Mouse (Mus musculus): ENCODE measurements around the gene Polr3c. TPM values are rescaled to one million over a fixed set of nuclear protein-coding genes. Genes with fewer than 3 reads are reported as not detected.
"Not testable (repeated sequence)": the region's sequence is repeated elsewhere in the genome, so short reads cannot be mapped to it uniquely, and the experiment has no call there.

The Polr3c gene
- 35.5 and 36.6 TPM in 2 replicates for polyA plus RNA-seq (2016; fragmentation: Nextera tagmentation; extraction: Ambion mirVana)

- Histone ChIP-seq H3K36me3 (peaks cover 18% of the 10 kb centered on the region), H3K4me3 (peak within 1 kb of the TSS; percentile 77), H3K4me1 (peaks cover 14% of the 10 kb centered on the region; the same call in 1 of the 2 replicates), H3K9me3 (no peaks in the 10 kb centered on the region), H3K27me3 (no peaks in the 10 kb centered on the region), H3K27ac (peak within 1 kb of the TSS; percentile 83), H3K9ac (peak within 1 kb of the TSS; percentile 84), H3K4me2 (replicated peaks) (peak within 1 kb of the TSS; percentile 67)
- peak; percentile 96 for ATAC-seq (ENCODE audit: insufficient number of reproducible peaks, insufficient read depth, low FRiP score, low TSS enrichment)
- WGBS, result under 1% methylated on average over 50 of the region's 52 CpGs
Observed at GRCm38 (mm10) chr3:96727343-96727827, at the start of gene Polr3c, which contains the start of gene Rnf115. TSS of gene Polr3c (minus strand) at chr3:96727628. TSS of gene Rnf115 (plus strand) at chr3:96727664.

- no peak overlapping the region for H3K4me2 ChIP-seq (replicated peaks)
- WGBS, result 81% methylated on average over 3 of the region's 3 CpGs
- H3K27ac ChIP-seq, result no peak overlapping the region
- no peaks in the 10 kb centered on the region for H3K4me1 ChIP-seq
- no peak overlapping the region for H3K9ac ChIP-seq
- no peak overlapping the region for H3K4me3 ChIP-seq
- no peaks in the 10 kb centered on the region for H3K27me3 ChIP-seq
- no peaks in the 10 kb centered on the region; the same call in 1 of the 2 replicates for H3K36me3 ChIP-seq
- no peak for ATAC-seq (ENCODE audit: insufficient number of reproducible peaks, insufficient read depth, low FRiP score, low TSS enrichment)
- no peaks in the 10 kb centered on the region for H3K9me3 ChIP-seq
Observed at GRCm38 (mm10) chr3:96777120-96777519, 49.7 kb upstream of the Polr3c start.

- no peak overlapping the region for H3K9ac ChIP-seq
- peaks cover 3% of the 10 kb centered on the region; the same call in 1 of the 2 replicates for H3K36me3 ChIP-seq
- H3K4me1 ChIP-seq, result no peaks in the 10 kb centered on the region
- H3K27ac ChIP-seq, result no peak overlapping the region
- H3K9me3 ChIP-seq, result no peaks in the 10 kb centered on the region
- no peaks in the 10 kb centered on the region for H3K27me3 ChIP-seq
- WGBS, result 64% methylated on average over 1 of the region's 1 CpGs
- H3K4me2 ChIP-seq (replicated peaks), result no peak overlapping the region
- ATAC-seq (ENCODE audit: insufficient number of reproducible peaks, insufficient read depth, low FRiP score, low TSS enrichment), result no peak
- no peak overlapping the region for H3K4me3 ChIP-seq
Observed at GRCm38 (mm10) chr3:96772949-96773348, 45.5 kb upstream of the Polr3c start.

GRCm38 (mm10) chr3:96769971-96770370 lies 42.5 kb upstream of the Polr3c start:
- no peak overlapping the region for H3K27ac ChIP-seq
- H3K4me2 ChIP-seq (replicated peaks), result no peak overlapping the region
- ATAC-seq (ENCODE audit: insufficient number of reproducible peaks, insufficient read depth, low FRiP score, low TSS enrichment), result no peak
- 88% methylated on average over 5 of the region's 5 CpGs for WGBS
- no peaks in the 10 kb centered on the region for H3K27me3 ChIP-seq
- H3K4me1 ChIP-seq, result no peaks in the 10 kb centered on the region
- no peak overlapping the region for H3K9ac ChIP-seq
- H3K9me3 ChIP-seq, result no peaks in the 10 kb centered on the region
- peaks cover 3% of the 10 kb centered on the region; the same call in 1 of the 2 replicates for H3K36me3 ChIP-seq
- no peak overlapping the region for H3K4me3 ChIP-seq

GRCm38 (mm10) chr3:96764528-96764927 lies 37.1 kb upstream of the Polr3c start:
- 96% methylated on average over 1 of the region's 1 CpGs for WGBS
- no peak overlapping the region for H3K4me3 ChIP-seq
- no peaks in the 10 kb centered on the region for H3K9me3 ChIP-seq
- no peak for ATAC-seq (ENCODE audit: insufficient number of reproducible peaks, insufficient read depth, low FRiP score, low TSS enrichment)
- H3K9ac ChIP-seq, result no peak overlapping the region
- no peaks in the 10 kb centered on the region for H3K36me3 ChIP-seq
- H3K27me3 ChIP-seq, result no peaks in the 10 kb centered on the region
- no peak overlapping the region for H3K27ac ChIP-seq
- H3K4me1 ChIP-seq, result no peaks in the 10 kb centered on the region
- no peak overlapping the region for H3K4me2 ChIP-seq (replicated peaks)

- Histone ChIP-seq H3K9ac (no peak overlapping the region), H3K4me2 (replicated peaks) (no peak overlapping the region), H3K36me3 (peaks cover 7% of the 10 kb centered on the region), H3K9me3 (no peaks in the 10 kb centered on the region), H3K27me3 (no peaks in the 10 kb centered on the region), H3K4me1 (no peaks in the 10 kb centered on the region), H3K27ac (no peak overlapping the region), H3K4me3 (no peak overlapping the region)
- ATAC-seq (ENCODE audit: insufficient number of reproducible peaks, insufficient read depth, low FRiP score, low TSS enrichment), result no peak
- WGBS, result 92% methylated on average over 4 of the region's 4 CpGs
Observed at GRCm38 (mm10) chr3:96759695-96760094, 32.3 kb upstream of the Polr3c start.

GRCm38 (mm10) chr3:96757691-96758090 lies 30.3 kb upstream of the Polr3c start:
- no peak overlapping the region for H3K9ac ChIP-seq
- no peak overlapping the region for H3K27ac ChIP-seq
- no peaks in the 10 kb centered on the region for H3K4me1 ChIP-seq
- ATAC-seq (ENCODE audit: insufficient number of reproducible peaks, insufficient read depth, low FRiP score, low TSS enrichment), result no peak
- 67% methylated on average over 7 of the region's 7 CpGs for WGBS
- no peak overlapping the region for H3K4me2 ChIP-seq (replicated peaks)
- H3K36me3 ChIP-seq, result peaks cover 7% of the 10 kb centered on the region
- H3K4me3 ChIP-seq, result no peak overlapping the region
- no peaks in the 10 kb centered on the region for H3K9me3 ChIP-seq
- no peaks in the 10 kb centered on the region for H3K27me3 ChIP-seq

- H3K4me2 ChIP-seq (replicated peaks), result no peak overlapping the region
- no peaks in the 10 kb centered on the region for H3K4me1 ChIP-seq
- WGBS, result 94% methylated on average over 1 of the region's 1 CpGs
- H3K4me3 ChIP-seq, result no peak overlapping the region
- H3K9ac ChIP-seq, result no peak overlapping the region
- no peaks in the 10 kb centered on the region for H3K9me3 ChIP-seq
- no peaks in the 10 kb centered on the region for H3K27me3 ChIP-seq
- peaks cover 7% of the 10 kb centered on the region for H3K36me3 ChIP-seq
- H3K27ac ChIP-seq, result no peak overlapping the region
- ATAC-seq (ENCODE audit: insufficient number of reproducible peaks, insufficient read depth, low FRiP score, low TSS enrichment), result no peak
Observed at GRCm38 (mm10) chr3:96755935-96756334, 28.5 kb upstream of the Polr3c start.

- Histone ChIP-seq H3K36me3 (no peaks in the 10 kb centered on the region), H3K27ac (no peak overlapping the region), H3K9me3 (no peaks in the 10 kb centered on the region), H3K4me3 (no peak overlapping the region), H3K4me1 (no peaks in the 10 kb centered on the region), H3K27me3 (no peaks in the 10 kb centered on the region), H3K4me2 (replicated peaks) (no peak overlapping the region), H3K9ac (no peak overlapping the region)
- ATAC-seq (ENCODE audit: insufficient number of reproducible peaks, insufficient read depth, low FRiP score, low TSS enrichment), result no peak
- WGBS, result 30% methylated on average over 1 of the region's 1 CpGs
Observed at GRCm38 (mm10) chr3:96746829-96747228, 19.4 kb upstream of the Polr3c start.

GRCm38 (mm10) chr3:96744348-96744747 lies 16.9 kb upstream of the Polr3c start:
- Histone ChIP-seq H3K4me1 (no peaks in the 10 kb centered on the region), H3K9ac (no peak overlapping the region), H3K4me2 (replicated peaks) (no peak overlapping the region), H3K9me3 (no peaks in the 10 kb centered on the region), H3K4me3 (no peak overlapping the region), H3K27ac (no peak overlapping the region), H3K27me3 (no peaks in the 10 kb centered on the region), H3K36me3 (no peaks in the 10 kb centered on the region)
- WGBS, result 91% methylated on average over 3 of the region's 3 CpGs
- no peak for ATAC-seq (ENCODE audit: insufficient number of reproducible peaks, insufficient read depth, low FRiP score, low TSS enrichment)

GRCm38 (mm10) chr3:96740279-96740678 lies 12.9 kb upstream of the Polr3c start:
- not testable (repeated sequence) for H3K27ac ChIP-seq; H3K4me3 ChIP-seq; H3K4me1 ChIP-seq; H3K9ac ChIP-seq; H3K9me3 ChIP-seq; H3K4me2 ChIP-seq (replicated peaks); ATAC-seq (ENCODE audit: insufficient number of reproducible peaks, insufficient read depth, low FRiP score, low TSS enrichment); H3K36me3 ChIP-seq; H3K27me3 ChIP-seq

GRCm38 (mm10) chr3:96737995-96738394 lies 10.6 kb upstream of the Polr3c start:
- Histone ChIP-seq H3K9ac (no peak overlapping the region), H3K36me3 (no peaks in the 10 kb centered on the region), H3K27me3 (no peaks in the 10 kb centered on the region), H3K4me2 (replicated peaks) (no peak overlapping the region), H3K4me3 (no peak overlapping the region), H3K4me1 (peaks cover 5% of the 10 kb centered on the region; the same call in 1 of the 2 replicates), H3K27ac (no peak overlapping the region), H3K9me3 (no peaks in the 10 kb centered on the region)
- 86% methylated on average over 1 of the region's 1 CpGs for WGBS
- ATAC-seq (ENCODE audit: insufficient number of reproducible peaks, insufficient read depth, low FRiP score, low TSS enrichment), result no peak
